Mouse (Mus musculus): ENCODE results near the gene Rabl2.
A peak's percentile ranks its signal among the peaks of the same experiment; 100 is the strongest.

Gene Rabl2

GRCm38 (mm10) chr15:89591723-89592455, at the start of gene Rabl2:
Gene Rabl2 (minus strand): TSS chr15:89591923.
- DNase-seq (ENCODE audit: low read depth, low spot score): peak; percentile 66

DNA sequence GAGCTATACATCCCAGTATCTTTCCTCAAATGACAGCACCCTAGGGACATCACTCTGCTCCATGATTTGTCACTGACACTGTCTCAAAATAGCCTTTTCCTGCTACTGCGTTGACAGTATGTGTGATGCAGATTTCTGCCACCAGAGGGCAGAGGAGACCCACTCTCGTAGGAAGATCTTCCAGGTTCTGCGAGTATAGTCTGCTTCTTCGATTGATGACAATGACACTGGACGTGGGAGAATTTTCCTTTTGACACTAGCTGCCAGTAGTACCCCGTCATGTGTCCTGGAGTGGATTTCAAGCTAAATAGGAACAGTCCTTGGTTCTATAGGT, 31.9 kb upstream of the Rabl2 start:
- DNase-seq (ENCODE audit: low read depth, low spot score): peak; percentile 54

- DNase-seq (ENCODE audit: low read depth, low spot score): no peak
Observed at GRCm38 (mm10) chr15:89622959-89623625, 31.4 kb upstream of the Rabl2 start.

DNA sequence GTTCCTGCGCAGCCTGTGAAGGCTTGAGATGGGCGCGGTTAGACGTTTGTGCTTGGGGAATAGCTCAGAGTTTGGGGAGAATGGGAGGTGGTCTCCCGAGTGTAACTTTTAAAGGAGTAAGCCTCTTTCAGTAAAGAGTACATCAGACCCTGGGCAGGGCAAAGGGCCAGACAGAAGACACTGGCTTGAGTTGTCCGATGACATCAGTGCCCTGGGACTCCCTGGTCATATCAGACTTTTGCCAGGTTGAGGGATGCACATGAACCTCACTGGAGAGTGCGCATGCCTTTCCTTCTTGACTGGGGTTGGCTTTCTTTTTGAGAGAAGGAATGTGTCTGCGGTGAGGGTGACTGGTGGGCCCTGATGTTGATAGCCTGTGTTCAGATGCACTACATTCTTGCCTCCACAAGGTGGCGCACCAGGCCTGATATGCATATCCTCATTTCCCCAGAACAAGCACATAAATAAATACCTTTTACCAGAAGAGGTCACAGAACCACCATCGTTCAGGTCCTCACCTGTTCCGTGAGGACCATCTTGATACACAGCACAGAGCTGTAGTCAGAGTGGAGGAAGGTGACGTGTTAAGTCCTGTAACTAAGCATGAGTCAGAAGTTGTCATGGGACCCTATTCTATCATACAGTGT, 30.7 kb upstream of the Rabl2 start:
- peak; percentile 37 for DNase-seq (ENCODE audit: low read depth, low spot score)

- no peak for DNase-seq (ENCODE audit: low read depth, low spot score)
Observed at GRCm38 (mm10) chr15:89607888-89608287, 16.2 kb upstream of the Rabl2 start.

DNA sequence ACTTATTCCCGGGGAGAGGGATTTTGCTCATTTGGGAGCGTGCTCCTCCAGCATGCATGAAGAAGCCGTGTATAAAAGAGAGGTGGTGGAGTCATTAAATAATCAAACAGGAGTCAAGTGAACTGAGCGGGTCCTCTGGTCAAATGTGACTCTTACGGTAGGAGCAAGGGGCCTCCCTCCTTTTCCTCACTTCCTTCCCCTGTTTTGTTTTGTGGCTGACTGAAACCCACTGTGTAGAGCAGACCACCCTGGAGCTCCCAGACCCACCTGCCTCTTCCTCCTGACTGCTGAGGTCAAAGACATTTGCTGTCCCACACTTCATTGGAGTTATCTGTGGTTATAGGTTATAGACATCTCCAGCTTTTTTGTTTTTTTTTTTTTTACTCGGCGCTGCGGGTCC, 15.8 kb upstream of the Rabl2 start:
- no peak for DNase-seq (ENCODE audit: low read depth, low spot score)

- DNase-seq (ENCODE audit: low read depth, low spot score): no peak
Observed at GRCm38 (mm10) chr15:89605822-89606570, 14.3 kb upstream of the Rabl2 start.

GRCm38 (mm10) chr15:89592548-89592947, 825 bp upstream of the Rabl2 start:
- no peak for DNase-seq (ENCODE audit: low read depth, low spot score)

- no peak for DNase-seq (ENCODE audit: low read depth, low spot score)
Observed at GRCm38 (mm10) chr15:89591317-89591716, 406 bp downstream of the Rabl2 start.

GRCm38 (mm10) chr15:89589146-89589545, 2.6 kb downstream of the Rabl2 start:
- no peak for DNase-seq (ENCODE audit: low read depth, low spot score)

- no peak for DNase-seq (ENCODE audit: low read depth, low spot score)
Observed at GRCm38 (mm10) chr15:89585631-89586030, 6.1 kb downstream of the Rabl2 start.

GRCm38 (mm10) chr15:89585101-89585500, 6.6 kb downstream of the Rabl2 start:
- no peak for DNase-seq (ENCODE audit: low read depth, low spot score)

- no peak for DNase-seq (ENCODE audit: low read depth, low spot score)
Observed at GRCm38 (mm10) chr15:89582494-89582893, 9.2 kb downstream of the Rabl2 start.

GRCm38 (mm10) chr15:89572147-89572546, 19.6 kb downstream of the Rabl2 start:
- DNase-seq (ENCODE audit: low read depth, low spot score): no peak

DNA sequence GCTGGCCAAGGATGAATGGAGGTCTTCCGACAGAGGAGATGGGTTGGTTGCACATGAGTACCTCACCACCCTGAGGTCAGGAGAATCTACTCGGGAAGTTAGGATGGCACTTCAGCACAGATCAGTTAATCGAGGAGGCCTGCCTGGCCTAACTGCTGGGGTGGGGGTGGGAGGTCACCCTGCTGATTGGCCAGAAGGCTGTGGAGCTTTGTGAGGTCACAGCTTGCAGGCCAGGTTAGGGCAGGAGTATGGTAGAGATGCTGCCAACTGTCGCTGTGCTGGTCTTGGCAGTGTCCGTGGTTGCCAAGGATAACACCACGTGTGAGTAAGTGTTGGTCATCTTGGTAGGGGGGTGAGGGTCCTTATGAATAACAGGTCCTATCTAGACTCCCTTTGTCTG, 23.6 kb downstream of the Rabl2 start, which contains the start of gene Acr:
Gene Acr, plus strand, starts transcription at position 213 of the 400 bp plus-strand sequence.
- no peak for DNase-seq (ENCODE audit: low read depth, low spot score)

GRCm38 (mm10) chr15:89559202-89559731, 32.5 kb downstream of the Rabl2 start:
- no peak for DNase-seq (ENCODE audit: low read depth, low spot score)

DNA sequence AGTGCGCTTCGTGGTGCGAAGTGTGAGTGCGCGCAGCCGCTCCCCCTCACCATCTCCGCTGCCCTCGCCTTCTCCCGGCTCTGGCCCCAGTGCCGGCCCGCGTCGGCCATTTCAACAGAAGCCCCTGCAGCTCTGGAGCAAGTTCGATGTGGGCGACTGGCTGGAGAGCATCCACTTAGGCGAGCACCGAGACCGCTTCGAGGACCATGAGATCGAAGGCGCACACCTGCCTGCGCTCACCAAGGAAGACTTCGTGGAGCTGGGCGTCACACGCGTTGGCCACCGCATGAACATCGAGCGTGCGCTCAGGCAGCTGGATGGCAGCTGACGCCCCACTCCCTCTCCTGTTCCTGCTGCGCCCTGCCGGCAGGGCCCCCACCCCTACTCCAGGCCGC, 33.7 kb downstream of the Rabl2 start:
- DNase-seq (ENCODE audit: low read depth, low spot score): no peak

DNA sequence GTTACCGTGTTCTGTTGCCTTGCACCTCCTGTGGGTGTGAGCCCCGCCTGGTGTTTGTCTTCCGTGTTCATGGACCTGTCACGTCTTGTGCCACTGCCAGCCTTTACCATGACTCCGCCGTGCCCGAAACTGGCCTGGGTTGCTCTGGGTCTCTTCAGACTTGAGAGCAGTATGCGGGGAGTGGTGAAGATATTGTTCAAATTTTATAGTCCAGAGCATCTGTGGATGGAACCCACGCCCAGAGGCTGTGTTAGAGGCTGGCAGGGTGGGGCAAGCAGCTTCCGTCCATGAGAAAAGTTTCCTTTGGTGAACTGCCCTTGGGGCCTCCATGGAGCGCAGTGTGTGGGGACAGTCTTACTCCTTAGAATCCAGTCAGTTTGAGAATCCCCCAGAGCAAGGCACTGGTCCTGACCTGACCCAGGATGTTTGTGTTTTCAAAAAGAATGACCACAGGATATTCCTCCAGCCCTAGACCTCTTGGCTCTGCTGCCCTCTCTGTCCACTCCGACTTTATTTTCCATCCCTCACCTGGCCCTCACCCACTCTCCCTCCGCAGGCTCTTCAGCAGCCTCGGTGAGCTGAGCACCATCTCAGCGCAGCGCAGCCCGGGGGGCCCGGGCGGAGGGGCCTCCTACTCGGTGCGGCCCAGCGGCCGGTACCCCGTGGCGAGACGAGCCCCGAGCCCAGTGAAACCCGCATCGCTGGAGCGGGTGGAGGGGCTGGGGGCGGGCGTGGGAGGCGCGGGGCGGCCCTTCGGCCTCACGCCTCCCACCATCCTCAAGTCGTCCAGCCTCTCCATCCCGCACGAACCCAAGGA, 34.3 kb downstream of the Rabl2 start:
- DNase-seq (ENCODE audit: low read depth, low spot score): no peak

DNA sequence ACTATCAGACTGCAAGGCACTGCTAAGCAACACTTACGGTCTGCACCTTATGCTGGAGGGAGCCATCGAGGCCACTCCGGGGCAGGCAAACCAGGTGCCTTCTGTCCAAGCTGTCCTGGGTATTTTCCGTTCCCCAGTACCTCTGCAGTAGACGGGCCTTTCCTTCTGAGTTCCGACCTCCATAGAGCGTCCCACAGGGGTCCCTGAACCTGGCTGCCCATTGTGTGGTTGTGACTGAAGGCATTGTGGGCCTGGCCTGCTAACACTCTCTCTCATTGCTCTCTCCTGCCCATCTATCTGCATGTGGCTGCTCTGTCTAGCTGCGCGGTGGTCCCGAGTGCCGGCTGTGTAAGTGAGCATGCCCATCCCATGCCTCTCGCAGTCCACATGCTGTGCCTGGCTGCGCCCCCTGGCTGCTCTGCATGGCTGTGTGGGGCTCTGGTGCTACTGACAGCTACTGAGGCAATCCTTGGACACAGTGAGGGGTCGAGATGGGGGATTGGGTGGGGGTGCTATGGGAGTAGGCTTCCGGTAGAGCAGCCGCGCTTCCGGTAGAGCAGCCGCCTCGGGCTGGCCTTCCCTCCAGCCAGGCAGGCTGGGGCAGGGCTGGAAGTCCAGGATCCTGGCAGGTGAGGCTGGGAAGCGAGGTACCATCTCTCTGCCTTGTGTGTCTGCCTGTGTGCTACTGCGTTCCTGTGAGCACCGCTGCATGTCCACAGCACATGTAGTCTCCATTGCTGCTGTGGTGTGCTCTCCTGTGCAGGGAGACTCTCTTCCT, 35.1 kb downstream of the Rabl2 start:
- no peak for DNase-seq (ENCODE audit: low read depth, low spot score)

DNA sequence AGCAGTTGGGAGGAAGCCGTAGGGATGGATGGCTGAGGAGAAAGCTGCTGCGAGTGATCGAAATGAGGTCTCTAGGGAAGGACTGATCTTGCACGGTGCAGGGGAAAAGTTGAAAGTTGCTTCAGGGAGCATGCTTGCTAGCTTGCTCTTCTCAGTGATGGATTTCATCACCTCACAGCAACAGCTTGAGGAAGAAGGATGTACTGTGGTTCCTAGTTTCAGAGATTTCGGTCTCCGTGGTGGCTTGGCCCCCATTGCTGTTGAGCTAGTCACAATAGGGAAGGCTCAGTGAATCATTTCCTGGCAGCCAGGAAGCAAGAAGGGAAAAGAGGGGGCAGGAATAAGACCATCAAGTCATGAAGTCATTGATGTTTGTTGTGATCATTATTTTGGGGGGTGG, 36.1 kb downstream of the Rabl2 start:
- no peak for DNase-seq (ENCODE audit: low read depth, low spot score)

Measured in brain, embryonic 18.5 days (tissue).